Mouse (Mus musculus) CH12.LX (cell line): Measurements from ENCODE around the gene Ylpm1. TPM values are rescaled to one million over a fixed set of nuclear protein-coding genes. Genes with fewer than 3 reads are reported as not detected.
A peak's percentile ranks its signal among the peaks of the same experiment; 100 is the strongest.

Experiments
- DNase-seq: peaks from one replicate; pipeline ENCODE4 v3.0.0-alpha.2; 2013; ENCODE audit errors: extremely low read depth
- H3K27ac ChIP-seq: 2 replicates; pipeline ENCODE4 v1.5.1; 2012; ENCODE audit warnings: low read depth, mild to moderate bottlenecking, control low read depth, moderate library complexity; ENCODE audit not compliant: insufficient read depth
- H3K27me3 ChIP-seq: replicated peaks from 2 replicates; pipeline ENCODE3; 2012; ENCODE audit warnings: inconsistent platforms
- H3K36me3 ChIP-seq, 2 experiments: replicated peaks in 1 of 2; 2 replicates each; pipeline versions ENCODE3 to v1.6.1; 2012; ENCODE audit warnings: inconsistent platforms in 1 of 2, low read length in 1 of 2, mild to moderate bottlenecking in 1 of 2, mixed read lengths in 1 of 2, moderate library complexity in 1 of 2; ENCODE audit not compliant: control insufficient read depth in 1 of 2, insufficient read depth in 1 of 2
- H3K4me1 ChIP-seq, 2 experiments: 2 replicates each; pipeline ENCODE4 v1.6.1; 2012; ENCODE audit warnings: inconsistent platforms in 1 of 2, moderate library complexity in 1 of 2; ENCODE audit not compliant: insufficient read depth in 2 of 2, control insufficient read depth in 1 of 2
- H3K4me2 ChIP-seq: 2 replicates; pipeline ENCODE4 v1.6.1; 2012; ENCODE audit warnings: low read depth, mild to moderate bottlenecking, control low read depth; ENCODE audit not compliant: poor library complexity, insufficient read depth, severe bottlenecking
- H3K4me3 ChIP-seq, 3 experiments: fragments of 150-350 bp in 1 of 3; sonication (generic) in 1 of 3; replicated peaks in 1 of 3; 2 replicates each; pipeline versions ENCODE3 to v1.5.1; 2011 to 2012; ENCODE audit warnings: low read depth in 2 of 3, low read length in 2 of 3, mild to moderate bottlenecking in 2 of 3, moderate library complexity in 2 of 3, control low read depth in 1 of 3, improper control_type of control experiment in 1 of 3, inconsistent platforms in 1 of 3, mixed read lengths in 1 of 3; ENCODE audit not compliant: poor library complexity in 1 of 3
- H3K79me2 ChIP-seq: replicated peaks from 2 replicates; pipeline ENCODE4 v1.6.1; 2012; ENCODE audit warnings: mild to moderate bottlenecking, moderate library complexity; ENCODE audit not compliant: control insufficient read depth, poor library complexity, insufficient read depth, severe bottlenecking; ENCODE audit errors: extremely low read depth
- H3K9ac ChIP-seq: 2 replicates; pipeline ENCODE4 v1.6.1; 2012; ENCODE audit warnings: low read depth, mild to moderate bottlenecking, control low read depth, moderate library complexity; ENCODE audit not compliant: insufficient read depth
- H3K9me3 ChIP-seq: replicated peaks from 2 replicates; pipeline ENCODE3; 2012; ENCODE audit warnings: low read length, inconsistent platforms, mixed read lengths
- BHLHE40 ChIP-seq: IDR thresholded peaks from 2 replicates; pipeline ENCODE4 v1.6.1; 2011; ENCODE audit warnings: mild to moderate bottlenecking, low read depth, low read length, improper control_type of control experiment
- CHD2 ChIP-seq: IDR thresholded peaks from 2 replicates; pipeline ENCODE4 v1.6.1; 2011; ENCODE audit warnings: low read length, improper control_type of control experiment
- E2F4 ChIP-seq: IDR thresholded peaks from 2 replicates; pipeline ENCODE4 v1.6.1; 2011; ENCODE audit warnings: low read depth, low read length, improper control_type of control experiment; ENCODE audit not compliant: insufficient replicate concordance
- ELF1 ChIP-seq: IDR thresholded peaks from 2 replicates; pipeline ENCODE4 v1.6.1; 2014; ENCODE audit warnings: low read depth, mild to moderate bottlenecking, inconsistent platforms, low read length, improper control_type of control experiment
- ETS1 ChIP-seq: conservative IDR thresholded peaks from 2 replicates; pipeline ENCODE4 v1.6.1; 2012; ENCODE audit warnings: low read depth, mild to moderate bottlenecking, inconsistent platforms, low read length, improper control_type of control experiment, moderate library complexity
- HCFC1 ChIP-seq: IDR thresholded peaks from 2 replicates; pipeline ENCODE4 v1.6.1; 2012; ENCODE audit warnings: low read depth, mild to moderate bottlenecking, inconsistent platforms, low read length, improper control_type of control experiment
- IRF4 ChIP-seq: IDR thresholded peaks from 2 replicates; pipeline ENCODE4 v1.6.1; 2014; ENCODE audit warnings: low read depth, mild to moderate bottlenecking, inconsistent platforms, low read length, improper control_type of control experiment
- JUN ChIP-seq: IDR thresholded peaks from 2 replicates; pipeline ENCODE4 v1.6.1; 2011; ENCODE audit warnings: low read depth, mild to moderate bottlenecking, low read length, improper control_type of control experiment, moderate library complexity; ENCODE audit not compliant: insufficient read depth
- MAFK ChIP-seq: IDR thresholded peaks from 2 replicates; pipeline ENCODE4 v1.6.1; 2011; ENCODE audit warnings: low read length, improper control_type of control experiment; ENCODE audit not compliant: insufficient replicate concordance
- MEF2A ChIP-seq: IDR thresholded peaks from 2 replicates; pipeline ENCODE4 v1.6.1; 2014; ENCODE audit warnings: low read depth, mild to moderate bottlenecking, inconsistent platforms, low read length, improper control_type of control experiment, borderline replicate concordance
- NELFE ChIP-seq: IDR thresholded peaks from 2 replicates; pipeline ENCODE4 v1.6.1; 2011; ENCODE audit warnings: low read depth, low read length, improper control_type of control experiment
- PAX5 ChIP-seq: IDR thresholded peaks from 2 replicates; pipeline ENCODE4 v1.6.1; 2012; ENCODE audit warnings: low read length, inconsistent platforms, mixed read lengths
- POLR2A ChIP-seq: IDR thresholded peaks from 2 replicates; pipeline ENCODE4 v1.6.1; 2011; ENCODE audit warnings: low read depth, mild to moderate bottlenecking, improper control_type of control experiment, low read length
- POLR2AphosphoS2 ChIP-seq: IDR thresholded peaks from 2 replicates; pipeline ENCODE4 v1.6.1; 2011; ENCODE audit warnings: low read depth, low read length, improper control_type of control experiment
- RAD21 ChIP-seq: IDR thresholded peaks from 2 replicates; pipeline ENCODE4 v1.6.1; 2011; ENCODE audit warnings: low read depth, mild to moderate bottlenecking, low read length, improper control_type of control experiment, moderate library complexity
- RCOR1 ChIP-seq: conservative IDR thresholded peaks from 2 replicates; pipeline ENCODE4 v1.6.1; 2012; ENCODE audit warnings: low read depth, mild to moderate bottlenecking, inconsistent platforms, low read length, improper control_type of control experiment
- SMC3 ChIP-seq: IDR thresholded peaks from 2 replicates; pipeline ENCODE4 v1.6.1; 2011; ENCODE audit warnings: low read depth, low read length, improper control_type of control experiment
- TBP ChIP-seq: conservative IDR thresholded peaks from 2 replicates; pipeline ENCODE4 v1.6.1; 2011; ENCODE audit warnings: low read depth, low read length, improper control_type of control experiment
- TCF12 ChIP-seq: IDR thresholded peaks from 2 replicates; pipeline ENCODE4 v1.6.1; 2014; ENCODE audit warnings: low read depth, mild to moderate bottlenecking, inconsistent platforms, low read length, improper control_type of control experiment
- UBTF ChIP-seq: IDR thresholded peaks from 2 replicates; pipeline ENCODE4 v1.6.1; 2012; ENCODE audit warnings: low read depth, mild to moderate bottlenecking, inconsistent platforms, low read length, improper control_type of control experiment, moderate library complexity
- USF2 ChIP-seq: conservative IDR thresholded peaks from 2 replicates; pipeline ENCODE4 v1.6.1; 2011; ENCODE audit warnings: low read depth, low read length, improper control_type of control experiment
- ZC3H11A ChIP-seq: IDR thresholded peaks from 2 replicates; pipeline ENCODE4 v1.6.1; 2012; ENCODE audit warnings: low read depth, mild to moderate bottlenecking, inconsistent platforms, low read length, improper control_type of control experiment
- ZNF384 ChIP-seq: IDR thresholded peaks from 2 replicates; pipeline ENCODE4 v1.6.1; 2012; ENCODE audit warnings: low read depth, low read length, improper control_type of control experiment, inconsistent platforms
- dilution Hi-C: fragments of 300-500 bp; cut with MboI; formaldehyde crosslinking; loops from 2 replicates; pipeline ENCODE4 v1.14.3; 2020; ENCODE audit warnings: low sequenced_read_pairs; ENCODE audit not compliant: extremely low pct_unique_long_range_greater_than_20kb, extremely low pct_ligation_motif_present
- in situ Hi-C: fragments of 300-500 bp; cut with MboI; formaldehyde crosslinking; loops from 3 replicates; pipeline ENCODE4 v1.14.3; 2019; ENCODE audit warnings: low sequenced_read_pairs, low pct_ligation_motif_present, low pct_unique_long_range_greater_than_20kb, mixed read lengths
- polyA plus RNA-seq: library from polyadenylated mRNA; unstranded; fragments of >175 nt; gene quantifications from 2 replicates; pipeline ENCODE4 v1.2.1, GENCODE M21; 2012; ENCODE audit warnings: low read depth; ENCODE audit not compliant: insufficient read length
- total RNA-seq, 2 experiments: library from RNA; depleted of rRNA; stranded (reverse); fragments of 300-350 nt in 1 of 2; fragments of >200 nt in 1 of 2; gene quantifications; 2 replicates each; pipeline ENCODE4 v1.2.3; 2012 to 2014

The Ylpm1 gene
- total and polyA plus RNA-seq, 3 experiments: 19.3 to 56.8 (median 20.1) TPM

GRCm38 (mm10) chr12:84979264-84979862 is 16.8 kb upstream of the Ylpm1 start:
- H3K9me3 ChIP-seq: no peaks in the 10 kb centered on the region
- H3K36me3 ChIP-seq: peaks cover 68 to 93% of the 10 kb centered on the region in 2 experiments
- H3K4me1 ChIP-seq: no peaks in the 10 kb centered on the region
- H3K27ac ChIP-seq: no peak overlapping the region
- H3K79me2 ChIP-seq: no peaks in the 10 kb centered on the region; the same call in 1 of the 2 replicates
- in situ Hi-C loops (loop anchor here (25.0 kb wide), 1 partner anchor 167 kb away; no protein-coding TSS in a partner anchor), dilution Hi-C loops (no loop called here)
- TF ChIP-seq ELF1 (no peak), IRF4 (no peak), SMC3 (no peak), MAFK (0 out of 2 replicates have a peak, but pooled peaks have one; percentile 45)
- no peak overlapping the region for H3K4me3 ChIP-seq
- no peak overlapping the region for H3K9ac ChIP-seq
- DNase-seq: no peak
- H3K27me3 ChIP-seq: no peaks in the 10 kb centered on the region
- no peak overlapping the region for H3K4me2 ChIP-seq

DNA sequence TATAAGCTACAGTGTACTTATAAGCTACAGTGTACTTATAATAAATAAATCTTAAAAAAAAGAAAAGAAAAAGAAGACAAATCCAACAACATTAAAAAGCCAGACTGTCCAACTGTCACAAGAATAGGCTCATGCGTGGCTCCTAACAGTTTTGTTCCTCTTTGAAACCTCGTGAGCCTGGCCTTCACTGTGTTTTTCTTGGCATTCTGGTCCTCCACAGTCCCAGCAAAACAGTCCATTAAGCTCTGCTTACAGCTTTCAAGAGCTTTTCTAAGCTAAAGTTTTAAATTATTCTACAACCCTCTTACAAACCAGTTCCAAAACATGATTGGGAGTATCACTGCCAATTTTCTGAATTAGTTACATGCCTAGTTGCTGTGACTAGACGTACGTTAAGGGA is 6.7 kb upstream of the Ylpm1 start:
- peaks cover 4 to 10% of the 10 kb centered on the region in 2 experiments for H3K36me3 ChIP-seq
- no peak for DNase-seq
- H3K4me2 ChIP-seq: no peak overlapping the region
- no peak overlapping the region for H3K4me3 ChIP-seq
- H3K27me3 ChIP-seq: peaks cover 2% of the 10 kb centered on the region
- in situ Hi-C loops: loop anchor here (25.0 kb wide), 1 partner anchor 177 kb away; no protein-coding TSS in a partner anchor
- peaks cover 3% of the 10 kb centered on the region for H3K9me3 ChIP-seq
- H3K4me1 ChIP-seq: no peaks in the 10 kb centered on the region
- no peak overlapping the region for H3K27ac ChIP-seq
- no peak overlapping the region for H3K9ac ChIP-seq
- dilution Hi-C loops: no loop called here
- TF ChIP-seq UBTF (no peak), POLR2A (no peak), USF2 (no peak), TCF12 (no peak), PAX5 (no peak), POLR2AphosphoS2 (no peak), JUN (no peak), SMC3 (no peak), RAD21 (no peak), RCOR1 (no peak), BHLHE40 (no peak), ZNF384 (no peak), E2F4 (no peak), MEF2A (no peak), NELFE (no peak), ETS1 (no peak), HCFC1 (no peak), ZC3H11A (no peak), TBP (no peak), CHD2 (no peak)
- H3K79me2 ChIP-seq: no peaks in the 10 kb centered on the region
